Mouse (Mus musculus) heart, adult 2 months (tissue): Measurements from ENCODE around the gene Sdccag8.

Experiments
- CTCF ChIP-seq: fragments of 200-600 bp; IDR thresholded peaks from 2 replicates; pipeline ENCODE4 v1.8.1; 2022; ENCODE audit warnings: antibody characterized with exemption, mild to moderate bottlenecking, moderate library complexity
- EP300 ChIP-seq: fragments of 200-500 bp; IDR thresholded peaks from 2 replicates; pipeline ENCODE4 v1.6.1; 2011; ENCODE audit warnings: low read depth, low read length, control low read depth; ENCODE audit not compliant: insufficient read depth
- POLR2A ChIP-seq: fragments of 200-500 bp; IDR thresholded peaks from 2 replicates; pipeline ENCODE4 v1.6.1; 2011; ENCODE audit warnings: mild to moderate bottlenecking, low read depth, low read length, control low read depth; ENCODE audit not compliant: insufficient read depth

- TF ChIP-seq CTCF (no peak), POLR2A (peak; percentile 65; the same call in 1 of the 2 replicates), EP300 (no peak)
Observed at GRCm38 (mm10) chr1:176813292-176814035, 996 bp upstream of the Sdccag8 start.
